In genomic region chr10:81304597-81305238, GRCm38 (mm10) we compare ENCODE assay signal across 10 mouse cellular contexts. TPM values are rescaled to one million over a fixed set of nuclear protein-coding genes. Genes with fewer than 3 reads are reported as not detected.
DNase-seq lines count a peak whose midpoint lies in the region; ATAC-seq and TF ChIP-seq lines count a peak whose summit lies in the region.
"Had no signal": no experiment of that assay in that cellular context is flagged by ENCODE, and none has a peak within 500 bp of the region (broad histone marks: within the 10 kb centered on the region; RNA-seq: fewer than 3 reads in every experiment).

No protein-coding gene starts in this region.

- TF ChIP-seq EP300 in MEL (IDR thresholded peaks at IDR 0.05; ENCODE audit: low read depth in 1 of 2, low read length in 2 of 2): no peak

- peak; percentile 56 for TF ChIP-seq RAD21 in MEL (IDR thresholded peaks at IDR 0.05; ENCODE audit: low read depth, low read length)

- H3K27ac ChIP-seq in kidney, embryonic 14.5 days (ENCODE audit: low read depth, low read length): no peak overlapping the region
- no peak overlapping the region for H3K27ac ChIP-seq in MEL (ENCODE audit: control insufficient read depth, low read depth, low read length)
- H3K27ac ChIP-seq: embryonic facial prominence, embryonic 15.5 days had no signal

- no peak for TF ChIP-seq POLR2A in MEL (IDR thresholded peaks at IDR 0.05; ENCODE audit: control insufficient read depth in 1 of 2, insufficient read depth in 1 of 2, low read depth in 1 of 2, low read length in 2 of 2, poor library complexity in 1 of 2)

- H3K79me2 ChIP-seq in MEL (ENCODE audit: control insufficient read depth, insufficient read depth, low read length, poor library complexity): peaks cover 12% of the 10 kb centered on the region

- H3K9ac ChIP-seq in kidney, embryonic 14.5 days (ENCODE audit: low read depth, low read length): no peak overlapping the region
- H3K9ac ChIP-seq in MEL (ENCODE audit: control insufficient read depth, low read depth, low read length, poor library complexity, severe bottlenecking): no peak overlapping the region
- H3K9ac ChIP-seq: embryonic facial prominence, embryonic 15.5 days had no signal

- no peaks in the 10 kb centered on the region for H3K9me3 ChIP-seq in kidney, embryonic 14.5 days (ENCODE audit: control insufficient read depth, low read length)
- H3K9me3 ChIP-seq in MEL (replicated peaks; ENCODE audit: insufficient read depth, low read length): no peaks in the 10 kb centered on the region
- H3K9me3 ChIP-seq: embryonic facial prominence, embryonic 15.5 days had no signal

- peaks cover 28% of the 10 kb centered on the region; the same call in 1 of the 2 replicates for H3K4me1 ChIP-seq in kidney, embryonic 14.5 days (ENCODE audit: control insufficient read depth, insufficient read depth, low read length)
- no peaks in the 10 kb centered on the region for H3K4me1 ChIP-seq in MEL (ENCODE audit: control insufficient read depth in 1 of 2, insufficient read depth in 2 of 2, low read length in 2 of 2)

- peaks cover 40% of the 10 kb centered on the region for H3K36me3 ChIP-seq in kidney, embryonic 14.5 days (ENCODE audit: control insufficient read depth, insufficient read depth, low read length)
- peaks cover 0 to 4% of the 10 kb centered on the region in 2 experiments; a peak in 1 of 4 replicates for H3K36me3 ChIP-seq in MEL (ENCODE audit: control insufficient read depth in 1 of 2, insufficient read depth in 2 of 2, low read length in 2 of 2)

- WGBS in kidney, embryonic 14.5 days: 22% methylated on average over 5 of the region's 9 CpGs

- no peaks in the 10 kb centered on the region for H3K27me3 ChIP-seq in kidney, embryonic 14.5 days (ENCODE audit: control insufficient read depth, insufficient read depth, low read length)
- no peaks in the 10 kb centered on the region for H3K27me3 ChIP-seq in MEL (ENCODE audit: control insufficient read depth in 1 of 2, insufficient read depth in 2 of 2, low read length in 2 of 2)
- H3K27me3 ChIP-seq: embryonic facial prominence, embryonic 15.5 days had no signal

- no peak for DNase-seq in kidney, adult 9 months
- DNase-seq in MEL (ENCODE audit: low read depth, low spot score): peak; percentile 63
- peak; percentile 77 for DNase-seq in cerebellum, adult 8-10 months
- peak; percentile 70 for DNase-seq in thymus, postnatal 0 days (ENCODE audit: low spot score)
- no peak for DNase-seq in left cerebral cortex, adult 9 months (ENCODE audit: low spot score in 2 of 2)

- H3K4me2 ChIP-seq in kidney, embryonic 14.5 days (replicated peaks; ENCODE audit: low read depth, low read length): no peak overlapping the region
- H3K4me2 ChIP-seq: embryonic facial prominence, embryonic 15.5 days had no signal

- no peak overlapping the region for H3K4me3 ChIP-seq in kidney, embryonic 14.5 days (ENCODE audit: low read length)
- H3K4me3 ChIP-seq in MEL (ENCODE audit: control insufficient read depth in 1 of 2, insufficient read depth in 1 of 2, low read depth in 2 of 2, low read length in 2 of 2): no peak overlapping the region
- H3K4me3 ChIP-seq: embryonic facial prominence, embryonic 15.5 days had no signal

- TF ChIP-seq CTCF in MEL (IDR thresholded peaks at IDR 0.05 in 2 of 3, conservative IDR thresholded peaks at IDR 0.05 in 1 of 3; ENCODE audit: control insufficient read depth in 1 of 3, insufficient read depth in 1 of 3, low read depth in 2 of 3, low read length in 3 of 3, poor library complexity in 1 of 3, severe bottlenecking in 1 of 3): peak; percentile 77 to 88 (median 78)

- peak; percentile 38; the same call in 1 of the 2 replicates for ATAC-seq in kidney, embryonic 14.5 days (ENCODE audit: low FRiP score, low TSS enrichment)
- peak; percentile 36 for ATAC-seq in inflammation-experienced regulatory T-cells, adult 6 months
- peak; percentile 71 for ATAC-seq in megakaryocyte, adult 5-6 weeks (ENCODE audit: poor library complexity, severe bottlenecking)

TF ChIP-seq in MEL, 35 proteins besides CTCF, POLR2A, EP300 and RAD21:
- no peak for TF ChIP-seq JUND (IDR thresholded peaks at IDR 0.05; ENCODE audit: low read depth, low read length)
- TF ChIP-seq ZC3H11A (IDR thresholded peaks at IDR 0.05; ENCODE audit: low read depth, low read length): 0 out of 2 replicates have a peak, but pooled peaks have one; percentile 26
- TF ChIP-seq TAL1 (IDR thresholded peaks at IDR 0.05; ENCODE audit: low read length): no peak
- no peak for TF ChIP-seq MXI1 (IDR thresholded peaks at IDR 0.05; ENCODE audit: low read depth, low read length)
- no peak for TF ChIP-seq NRF1 (IDR thresholded peaks at IDR 0.05; ENCODE audit: insufficient read depth, low read depth, low read length, poor library complexity, severe bottlenecking)
- TF ChIP-seq MAZ (IDR thresholded peaks at IDR 0.05; ENCODE audit: low read depth, low read length): 0 out of 2 replicates have a peak, but pooled peaks have one; percentile 28
- peak; percentile 53 for TF ChIP-seq SMC3 (IDR thresholded peaks at IDR 0.05; ENCODE audit: low read depth, low read length)
- TF ChIP-seq GATA1 (IDR thresholded peaks at IDR 0.05; ENCODE audit: low read depth, low read length): no peak
TF ChIP-seq in MEL: peak in this region for 3.

RNA-seq across cellular contexts. Expression of gene Pip5k1c, which starts 12.0 kb away (rescaled TPM):
- polyA plus RNA-seq in kidney, embryonic 14.5 days (2014; fragmentation: Nextera tagmentation; extraction: Ambion mirVana): 25.4 and 60.7 TPM in 2 replicates
- 14.1 and 14.4 TPM in 2 replicates for total RNA-seq in MEL (2012; rRNA removed)
- 10 to 100 TPM in 1 of 2 experiments, not detected in 1; 40.5 TPM for polyA plus RNA-seq in MEL (2012; ENCODE audit: insufficient read depth in 1 of 2, insufficient read length in 2 of 2, low read depth in 1 of 2, low replicate concordance in 2 of 2, missing spikeins in 1 of 2)
- polyA plus RNA-seq in inflammation-experienced regulatory T-cells, adult 6 months (2017; shearing (Covaris generic)): 10 to 100 TPM; 10.7 to 15.9 (median 14.4) TPM
- 28.0 and 31.7 TPM in 2 replicates for total RNA-seq in megakaryocyte, adult 5-6 weeks (2015)
- total RNA-seq in megakaryocyte, adult 5-6 weeks (2017): 40.4 and 46.1 TPM in 2 replicates
- polyA plus RNA-seq in thymus, postnatal 0 days (2015; fragmentation: Nextera tagmentation; extraction: Ambion mirVana): 36.9 and 38.6 TPM in 2 replicates

RNA-seq across cellular contexts. Expression of gene Tjp3, which starts 13.3 kb away (rescaled TPM):
- 7.6 and 11.6 TPM in 2 replicates for polyA plus RNA-seq in kidney, embryonic 14.5 days (2014; fragmentation: Nextera tagmentation; extraction: Ambion mirVana)
- total RNA-seq in MEL (2012; rRNA removed): 2.5 and 2.9 TPM in 2 replicates
- 1 to 10 TPM in 1 of 2 experiments, not detected in 1; 4.9 TPM for polyA plus RNA-seq in MEL (2012; ENCODE audit: insufficient read depth in 1 of 2, insufficient read length in 2 of 2, low read depth in 1 of 2, low replicate concordance in 2 of 2, missing spikeins in 1 of 2)
- 1 to 10 TPM; 1.7 to 3.2 (median 1.9) TPM for polyA plus RNA-seq in inflammation-experienced regulatory T-cells, adult 6 months (2017; shearing (Covaris generic))
- total RNA-seq in megakaryocyte, adult 5-6 weeks (2015): 3.4 and 3.7 TPM in 2 replicates
- 5.0 and 6.5 TPM in 2 replicates for total RNA-seq in megakaryocyte, adult 5-6 weeks (2017)
- 7.8 and 9.3 TPM in 2 replicates for polyA plus RNA-seq in thymus, postnatal 0 days (2015; fragmentation: Nextera tagmentation; extraction: Ambion mirVana)

RNA-seq across cellular contexts. Expression of gene Cactin, which starts 16.2 kb away (rescaled TPM):
- 21.4 and 29.6 TPM in 2 replicates for polyA plus RNA-seq in kidney, embryonic 14.5 days (2014; fragmentation: Nextera tagmentation; extraction: Ambion mirVana)
- 43.5 and 47.6 TPM in 2 replicates for total RNA-seq in MEL (2012; rRNA removed)
- 10 to 100 TPM in 1 of 2 experiments, not detected in 1; 66.8 TPM for polyA plus RNA-seq in MEL (2012; ENCODE audit: insufficient read depth in 1 of 2, insufficient read length in 2 of 2, low read depth in 1 of 2, low replicate concordance in 2 of 2, missing spikeins in 1 of 2)
- 1 to 10 TPM; 2.9 to 6.5 (median 4.1) TPM for polyA plus RNA-seq in inflammation-experienced regulatory T-cells, adult 6 months (2017; shearing (Covaris generic))
- total RNA-seq in megakaryocyte, adult 5-6 weeks (2015): 4.5 and 7.4 TPM in 2 replicates
- 16.2 and 20.6 TPM in 2 replicates for total RNA-seq in megakaryocyte, adult 5-6 weeks (2017)
- polyA plus RNA-seq in thymus, postnatal 0 days (2015; fragmentation: Nextera tagmentation; extraction: Ambion mirVana): 41.3 and 45.8 TPM in 2 replicates

RNA-seq across cellular contexts. Expression of gene Tbxa2r, which starts 23.8 kb away (rescaled TPM):
- 8.7 and 10.1 TPM in 2 replicates for polyA plus RNA-seq in kidney, embryonic 14.5 days (2014; fragmentation: Nextera tagmentation; extraction: Ambion mirVana)
- 0.13 TPM in 1 of 2 replicates, not detected in the other for total RNA-seq in MEL (2012; rRNA removed)
- polyA plus RNA-seq in MEL (2012; ENCODE audit: insufficient read depth in 1 of 2, insufficient read length in 2 of 2, low read depth in 1 of 2, low replicate concordance in 2 of 2, missing spikeins in 1 of 2): under 1 TPM in 1 of 2 experiments, not detected in 1; 0.31 TPM
- polyA plus RNA-seq in inflammation-experienced regulatory T-cells, adult 6 months (2017; shearing (Covaris generic)): 10 to 100 TPM in 2 of 3 experiments, 1 to 10 TPM in 1; 10.0 to 21.7 (median 17.0) TPM
- total RNA-seq in megakaryocyte, adult 5-6 weeks (2015): 0.34 and 0.85 TPM in 2 replicates
- 0.07 and 0.28 TPM in 2 replicates for total RNA-seq in megakaryocyte, adult 5-6 weeks (2017)
- 97.5 and 103 TPM in 2 replicates for polyA plus RNA-seq in thymus, postnatal 0 days (2015; fragmentation: Nextera tagmentation; extraction: Ambion mirVana)
- polyA plus RNA-seq: macrophage had no signal

RNA-seq across cellular contexts. Expression of gene Apba3, which starts 38.0 kb away (rescaled TPM):
- polyA plus RNA-seq in kidney, embryonic 14.5 days (2014; fragmentation: Nextera tagmentation; extraction: Ambion mirVana): 51.4 and 52.7 TPM in 2 replicates
- 68.9 and 81.3 TPM in 2 replicates for total RNA-seq in MEL (2012; rRNA removed)
- 10 to 100 TPM in 1 of 2 experiments, not detected in 1; 73.2 TPM for polyA plus RNA-seq in MEL (2012; ENCODE audit: insufficient read depth in 1 of 2, insufficient read length in 2 of 2, low read depth in 1 of 2, low replicate concordance in 2 of 2, missing spikeins in 1 of 2)
- polyA plus RNA-seq in inflammation-experienced regulatory T-cells, adult 6 months (2017; shearing (Covaris generic)): 10 to 100 TPM in 2 of 3 experiments, 1 to 10 TPM in 1; 9.9 to 12.4 (median 12.3) TPM
- 16.4 and 20.2 TPM in 2 replicates for total RNA-seq in megakaryocyte, adult 5-6 weeks (2015)
- 11.5 and 15.0 TPM in 2 replicates for total RNA-seq in megakaryocyte, adult 5-6 weeks (2017)
- polyA plus RNA-seq in thymus, postnatal 0 days (2015; fragmentation: Nextera tagmentation; extraction: Ambion mirVana): 34.8 and 38.7 TPM in 2 replicates

Comparison
In these comparisons a context has a peak if more than half of its experiments do, and no peak if none do; other contexts are left out.
1. DNase-seq: peak in MEL (single experiment), cerebellum, adult 8-10 months (single experiment) and thymus, postnatal 0 days (single experiment); none in kidney, adult 9 months (single experiment) and left cerebral cortex, adult 9 months (0 of 2).
2. Peak in every context shown above with its lines, with median percentiles within 50 percentile points of each other: ATAC-seq.